Mouse (Mus musculus): ENCODE data around the gene Kiss1r. TPM values are rescaled to one million over a fixed set of nuclear protein-coding genes. Genes with fewer than 3 reads are reported as not detected.

Gene Kiss1r
- polyA plus RNA-seq, 1 experiment from 2014 or later, result 0.48 TPM

DNA sequence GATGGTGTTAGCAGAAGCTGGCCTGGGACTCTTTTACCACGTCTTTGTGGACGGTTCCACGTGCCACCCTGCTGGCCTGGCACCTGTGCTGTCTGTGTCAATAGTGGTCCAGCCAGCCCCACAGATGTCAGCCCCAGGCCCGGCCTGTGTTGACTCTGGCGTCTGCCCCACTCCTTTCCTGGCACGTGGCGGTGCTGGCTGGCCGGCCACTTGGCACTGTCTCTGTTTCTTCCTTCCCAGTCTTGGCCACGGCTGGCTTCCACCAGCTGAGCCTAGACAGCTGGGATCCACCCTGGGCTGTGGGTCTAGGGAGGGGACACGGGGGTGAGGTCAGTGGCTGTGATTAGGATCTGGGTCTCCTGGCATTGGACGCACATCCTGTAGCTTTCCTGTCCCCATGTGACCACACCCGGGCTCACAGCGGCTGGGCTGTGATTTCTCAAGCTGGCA is 17.5 kb downstream of the Kiss1r start:
- Histone ChIP-seq H3K4me1 (ENCODE audit: control insufficient read depth, insufficient read depth, low read length) (peaks cover 11% of the 10 kb centered on the region; the same call in 1 of the 2 replicates), H3K27me3 (ENCODE audit: control insufficient read depth, insufficient read depth, low read length) (no peaks in the 10 kb centered on the region), H3K9ac (replicated peaks; ENCODE audit: low read length) (no peak overlapping the region), H3K36me3 (replicated peaks; ENCODE audit: control insufficient read depth, insufficient read depth, low read depth, low read length) (no peaks in the 10 kb centered on the region; the same call in 1 of the 2 replicates), H3K4me2 (ENCODE audit: low read depth, low read length) (no peak overlapping the region), H3K9me3 (replicated peaks; ENCODE audit: control insufficient read depth, low read length) (no peaks in the 10 kb centered on the region), H3K4me3 (ENCODE audit: low read depth, low read length) (no peak overlapping the region), H3K27ac (replicated peaks; ENCODE audit: low read depth, low read length) (no peak overlapping the region)
- no peak for DNase-seq (ENCODE audit: low spot score)
- 73% methylated on average over 13 of the region's 13 CpGs for WGBS
- no peak for ATAC-seq (replicated peaks; ENCODE audit: insufficient number of reproducible peaks, low FRiP score, low TSS enrichment, low read depth)

DNA sequence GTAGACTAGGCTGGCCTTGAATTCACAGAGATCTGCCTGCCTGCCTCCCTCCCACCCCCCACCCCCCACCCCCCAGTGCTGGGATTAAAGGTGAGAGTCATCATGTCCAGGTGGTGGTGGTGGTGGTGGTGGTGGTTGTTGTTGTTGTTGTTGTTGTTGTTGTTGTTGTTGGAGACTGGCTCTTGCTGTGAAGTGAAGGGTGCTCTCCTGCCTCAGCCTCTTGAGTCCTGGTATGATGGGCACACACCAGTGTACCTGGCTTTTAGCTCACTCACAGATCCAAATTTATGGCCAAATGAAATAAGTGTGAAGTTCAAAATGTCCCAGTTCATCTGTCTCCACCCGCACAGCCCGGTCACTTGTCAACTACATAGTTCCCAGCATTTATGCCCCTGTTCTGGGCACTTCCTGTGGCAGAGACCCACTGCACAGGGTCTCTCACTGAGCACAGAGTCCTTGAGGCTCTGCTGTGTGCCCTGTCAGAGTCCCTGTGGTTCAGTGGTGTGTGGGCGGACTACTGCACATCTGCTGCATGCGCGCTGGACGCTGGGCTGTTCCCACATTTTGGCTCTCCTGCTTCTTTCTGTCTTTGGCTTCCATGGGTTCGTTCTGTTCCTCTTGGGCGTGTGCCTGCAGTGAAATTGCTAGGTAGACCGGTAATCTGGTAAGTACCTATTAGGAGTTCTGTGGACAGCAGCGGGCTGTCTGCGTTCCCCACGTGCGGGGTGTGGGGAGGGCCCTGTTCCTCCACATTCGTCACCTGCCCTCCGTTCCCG is 18.2 kb downstream of the Kiss1r start:
- no peak overlapping the region for H3K4me2 ChIP-seq (ENCODE audit: low read depth, low read length)
- WGBS, result 85% methylated on average over 16 of the region's 16 CpGs
- no peak overlapping the region for H3K4me3 ChIP-seq (ENCODE audit: low read depth, low read length)
- H3K27me3 ChIP-seq (ENCODE audit: control insufficient read depth, insufficient read depth, low read length), result no peaks in the 10 kb centered on the region
- H3K36me3 ChIP-seq (replicated peaks; ENCODE audit: control insufficient read depth, insufficient read depth, low read depth, low read length), result no peaks in the 10 kb centered on the region; the same call in 1 of the 2 replicates
- DNase-seq (ENCODE audit: low spot score) (no peak), ATAC-seq (replicated peaks; ENCODE audit: insufficient number of reproducible peaks, low FRiP score, low TSS enrichment, low read depth) (no peak)
- H3K9me3 ChIP-seq (replicated peaks; ENCODE audit: control insufficient read depth, low read length), result no peaks in the 10 kb centered on the region
- H3K9ac ChIP-seq (replicated peaks; ENCODE audit: low read length), result no peak overlapping the region
- H3K4me1 ChIP-seq (ENCODE audit: control insufficient read depth, insufficient read depth, low read length), result peaks cover 11% of the 10 kb centered on the region; the same call in 1 of the 2 replicates
- no peak overlapping the region for H3K27ac ChIP-seq (replicated peaks; ENCODE audit: low read depth, low read length)

GRCm38 (mm10) chr10:79936284-79936910 is 19.6 kb downstream of the Kiss1r start:
- Histone ChIP-seq H3K27me3 (ENCODE audit: control insufficient read depth, insufficient read depth, low read length) (no peaks in the 10 kb centered on the region), H3K4me3 (ENCODE audit: low read depth, low read length) (no peak overlapping the region), H3K36me3 (replicated peaks; ENCODE audit: control insufficient read depth, insufficient read depth, low read depth, low read length) (no peaks in the 10 kb centered on the region; the same call in 1 of the 2 replicates), H3K9me3 (replicated peaks; ENCODE audit: control insufficient read depth, low read length) (no peaks in the 10 kb centered on the region), H3K4me2 (ENCODE audit: low read depth, low read length) (no peak overlapping the region), H3K4me1 (ENCODE audit: control insufficient read depth, insufficient read depth, low read length) (peaks cover 11% of the 10 kb centered on the region; the same call in 1 of the 2 replicates), H3K27ac (replicated peaks; ENCODE audit: low read depth, low read length) (no peak overlapping the region), H3K9ac (replicated peaks; ENCODE audit: low read length) (no peak overlapping the region)
- ATAC-seq (replicated peaks; ENCODE audit: insufficient number of reproducible peaks, low FRiP score, low TSS enrichment, low read depth) (no peak), DNase-seq (ENCODE audit: low spot score) (no peak)
- WGBS, result 65% methylated on average over 10 of the region's 10 CpGs

GRCm38 (mm10) chr10:79936911-79937441 is 20.2 kb downstream of the Kiss1r start:
- no peaks in the 10 kb centered on the region for H3K27me3 ChIP-seq (ENCODE audit: control insufficient read depth, insufficient read depth, low read length)
- 83% methylated on average over 27 of the region's 27 CpGs for WGBS
- H3K4me1 ChIP-seq (ENCODE audit: control insufficient read depth, insufficient read depth, low read length), result peaks cover 9% of the 10 kb centered on the region; the same call in 1 of the 2 replicates
- no peak overlapping the region for H3K9ac ChIP-seq (replicated peaks; ENCODE audit: low read length)
- ATAC-seq (replicated peaks; ENCODE audit: insufficient number of reproducible peaks, low FRiP score, low TSS enrichment, low read depth) (no peak), DNase-seq (ENCODE audit: low spot score) (no peak)
- no peak overlapping the region for H3K27ac ChIP-seq (replicated peaks; ENCODE audit: low read depth, low read length)
- H3K36me3 ChIP-seq (replicated peaks; ENCODE audit: control insufficient read depth, insufficient read depth, low read depth, low read length), result no peaks in the 10 kb centered on the region
- no peak overlapping the region for H3K4me2 ChIP-seq (ENCODE audit: low read depth, low read length)
- H3K4me3 ChIP-seq (ENCODE audit: low read depth, low read length), result no peak overlapping the region
- no peaks in the 10 kb centered on the region for H3K9me3 ChIP-seq (replicated peaks; ENCODE audit: control insufficient read depth, low read length)

DNA sequence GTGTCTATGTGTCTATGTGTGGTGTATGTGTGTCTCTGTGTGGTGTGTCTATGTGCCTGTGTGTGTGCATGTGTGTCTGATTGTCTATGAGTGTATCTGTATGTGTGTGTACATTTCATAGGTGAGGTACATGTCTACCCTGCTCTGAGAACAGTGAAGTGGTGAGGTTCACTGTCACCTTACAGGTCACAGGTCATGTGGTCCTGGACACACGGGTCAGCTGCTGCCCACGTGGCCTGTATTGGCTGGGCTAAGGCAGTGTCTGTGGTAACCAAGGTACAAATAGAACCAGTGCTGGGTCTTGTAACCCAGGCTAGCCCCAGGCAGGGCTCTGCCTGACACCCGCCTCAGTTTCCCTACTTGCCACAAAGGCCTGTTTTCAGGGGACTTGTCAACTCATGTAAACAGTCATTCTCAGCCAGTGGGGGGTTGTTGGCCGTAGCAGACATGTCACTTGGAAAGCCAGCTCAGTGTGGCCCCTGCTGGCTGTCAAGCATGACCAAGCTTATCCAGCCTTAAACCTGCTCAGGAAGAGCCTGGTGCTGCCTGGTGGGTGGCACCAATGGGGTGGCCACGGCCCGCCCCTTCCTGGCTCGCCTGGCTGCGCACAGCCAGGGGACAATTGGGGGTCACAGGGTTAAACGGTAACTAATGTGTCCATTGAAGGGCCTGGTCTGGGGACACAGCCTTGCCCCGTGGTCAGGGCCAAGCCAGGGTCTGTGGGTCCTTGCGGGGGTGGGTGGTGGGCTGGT is 21.2 kb downstream of the Kiss1r start:
- no peaks in the 10 kb centered on the region for H3K27me3 ChIP-seq (ENCODE audit: control insufficient read depth, insufficient read depth, low read length)
- H3K9ac ChIP-seq (replicated peaks; ENCODE audit: low read length), result no peak overlapping the region
- ATAC-seq (replicated peaks; ENCODE audit: insufficient number of reproducible peaks, low FRiP score, low TSS enrichment, low read depth) (no peak), DNase-seq (ENCODE audit: low spot score) (no peak)
- H3K27ac ChIP-seq (replicated peaks; ENCODE audit: low read depth, low read length), result no peak overlapping the region
- H3K36me3 ChIP-seq (replicated peaks; ENCODE audit: control insufficient read depth, insufficient read depth, low read depth, low read length), result no peaks in the 10 kb centered on the region
- WGBS, result 41% methylated on average over 11 of the region's 11 CpGs
- no peak overlapping the region for H3K4me3 ChIP-seq (ENCODE audit: low read depth, low read length)
- H3K4me1 ChIP-seq (ENCODE audit: control insufficient read depth, insufficient read depth, low read length), result peaks cover 1% of the 10 kb centered on the region; the same call in 1 of the 2 replicates
- H3K9me3 ChIP-seq (replicated peaks; ENCODE audit: control insufficient read depth, low read length), result no peaks in the 10 kb centered on the region
- H3K4me2 ChIP-seq (ENCODE audit: low read depth, low read length), result no peak overlapping the region; the same call in 1 of the 2 replicates

GRCm38 (mm10) chr10:79940749-79941148 is 24.0 kb downstream of the Kiss1r start:
- no peak overlapping the region for H3K4me2 ChIP-seq (ENCODE audit: low read depth, low read length)
- 64% methylated on average over 7 of the region's 7 CpGs for WGBS

GRCm38 (mm10) chr10:79942988-79943387 is 26.2 kb downstream of the Kiss1r start:
- no peaks in the 10 kb centered on the region for H3K27me3 ChIP-seq (ENCODE audit: control insufficient read depth, insufficient read depth, low read length)
- DNase-seq (ENCODE audit: low spot score), result no peak
- H3K27ac ChIP-seq (replicated peaks; ENCODE audit: low read depth, low read length), result no peak overlapping the region
- 91% methylated on average over 1 of the region's 1 CpGs for WGBS
- no peaks in the 10 kb centered on the region for H3K9me3 ChIP-seq (replicated peaks; ENCODE audit: control insufficient read depth, low read length)
- ATAC-seq (replicated peaks; ENCODE audit: insufficient number of reproducible peaks, low FRiP score, low TSS enrichment, low read depth), result no peak
- H3K9ac ChIP-seq (replicated peaks; ENCODE audit: low read length), result no peak overlapping the region
- no peak overlapping the region for H3K4me3 ChIP-seq (ENCODE audit: low read depth, low read length)
- no peak overlapping the region for H3K4me2 ChIP-seq (ENCODE audit: low read depth, low read length)
- no peaks in the 10 kb centered on the region for H3K36me3 ChIP-seq (replicated peaks; ENCODE audit: control insufficient read depth, insufficient read depth, low read depth, low read length)
- H3K4me1 ChIP-seq (ENCODE audit: control insufficient read depth, insufficient read depth, low read length), result peaks cover 14% of the 10 kb centered on the region

More at GRCm38 (mm10) chr10:79940749-79941148, 24.0 kb downstream of the Kiss1r start:
- H3K27me3 ChIP-seq (ENCODE audit: control insufficient read depth, insufficient read depth, low read length), result no peaks in the 10 kb centered on the region
- H3K9me3 ChIP-seq (replicated peaks; ENCODE audit: control insufficient read depth, low read length), result no peaks in the 10 kb centered on the region
- H3K36me3 ChIP-seq (replicated peaks; ENCODE audit: control insufficient read depth, insufficient read depth, low read depth, low read length), result no peaks in the 10 kb centered on the region
- peaks cover 5% of the 10 kb centered on the region; the same call in 1 of the 2 replicates for H3K4me1 ChIP-seq (ENCODE audit: control insufficient read depth, insufficient read depth, low read length)
- H3K27ac ChIP-seq (replicated peaks; ENCODE audit: low read depth, low read length), result no peak overlapping the region
- DNase-seq (ENCODE audit: low spot score) (no peak), ATAC-seq (replicated peaks; ENCODE audit: insufficient number of reproducible peaks, low FRiP score, low TSS enrichment, low read depth) (no peak)
- no peak overlapping the region for H3K4me3 ChIP-seq (ENCODE audit: low read depth, low read length)
- H3K9ac ChIP-seq (replicated peaks; ENCODE audit: low read length), result no peak overlapping the region

All from embryonic facial prominence, embryonic 11.5 days (tissue).